Mouse (Mus musculus) spleen, postnatal 0 days (tissue): ENCODE data around the gene Defa36. TPM values are rescaled to one million over a fixed set of nuclear protein-coding genes. Genes with fewer than 3 reads are reported as not detected.

ENCODE experiments used
- polyA plus RNA-seq: library from polyadenylated mRNA; unstranded; fragments of >200 nt; fragmentation: Nextera tagmentation; extraction: Ambion mirVana; gene quantifications from 2 replicates; pipeline ENCODE4 v1.2.1, GENCODE M21; 2015

Defa36 gene
- polyA plus RNA-seq, result not detected in 2 replicates

GRCm38 (mm10) chr8:21427111-21427510 lies at the start of gene Defa36:
Gene Defa36 (plus strand): TSS chr8:21427411.

GRCm38 (mm10) chr8:21378215-21378614 lies 49.0 kb upstream of the Defa36 start, which contains the start of gene Defa2:
Gene Defa2 (plus strand): TSS chr8:21378515.

GRCm38 (mm10) chr8:21391511-21391910 lies 35.7 kb upstream of the Defa36 start, which contains the start of gene Defa33:
Gene Defa33 (plus strand): TSS chr8:21391811.

GRCm38 (mm10) chr8:21456460-21456859 lies 29.2 kb downstream of the Defa36 start, which contains the start of gene Gm7849:
Gene Gm7849 (minus strand): TSS chr8:21456560.

Other genes starting within 250 kb of the Defa36 start
- not detected in 2 replicates for gene Defa31, start 235.8 kb upstream of the Defa36 start, polyA plus RNA-seq
- gene Gm15293, start 225.8 kb upstream of the Defa36 start, polyA plus RNA-seq, result not detected in 2 replicates
- gene Gm15292, start 177.7 kb upstream of the Defa36 start, polyA plus RNA-seq, result not detected in 2 replicates
- not detected in 2 replicates for gene Defa27, start 111.9 kb upstream of the Defa36 start, polyA plus RNA-seq
- gene Defa29, start 100.4 kb upstream of the Defa36 start, polyA plus RNA-seq, result not detected in 2 replicates
- gene Defa2, start 48.9 kb upstream of the Defa36 start, polyA plus RNA-seq, result not detected in 2 replicates
- not detected in 2 replicates for gene Defa33, start 35.6 kb upstream of the Defa36 start, polyA plus RNA-seq
- gene Gm7849, start 29.1 kb downstream of the Defa36 start, polyA plus RNA-seq, result not detected in 2 replicates
- gene Defa20, start 81.8 kb downstream of the Defa36 start, polyA plus RNA-seq, result not detected in 2 replicates
- gene Defa32, start 101.6 kb downstream of the Defa36 start, polyA plus RNA-seq, result not detected in 2 replicates
- not detected in 2 replicates for gene Defa37, start 138.0 kb downstream of the Defa36 start, polyA plus RNA-seq
- gene Defa28, start 155.6 kb downstream of the Defa36 start, polyA plus RNA-seq, result not detected in 2 replicates
- gene Gm7861, start 167.1 kb downstream of the Defa36 start, polyA plus RNA-seq, result not detected in 2 replicates
- gene Defa26, start 190.8 kb downstream of the Defa36 start, polyA plus RNA-seq, result not detected in 2 replicates
- not detected in 2 replicates for gene Defa17, start 228.4 kb downstream of the Defa36 start, polyA plus RNA-seq
- gene Defa34, start 238.4 kb downstream of the Defa36 start, polyA plus RNA-seq, result not detected in 2 replicates